Mouse (Mus musculus) lung, embryonic 15.5 days (tissue): Measurements from ENCODE around the gene Taar7f. TPM values are rescaled to one million over a fixed set of nuclear protein-coding genes. Genes with fewer than 3 reads are reported as not detected.
"Not testable (repeated sequence)": the region's sequence is repeated elsewhere in the genome, so short reads cannot be mapped to it uniquely, and the experiment has no call there.

Experiments
- ATAC-seq: fragments of 200-750 bp; cut with Nextera tagmentation; 2 replicates; pipeline ENCODE4 v1.8.0; 2017; ENCODE audit warnings: moderate number of reproducible peaks, borderline replicate concordance; ENCODE audit not compliant: low FRiP score, low TSS enrichment; ENCODE audit errors: extremely low read depth
- H3K27ac ChIP-seq: fragments of 300-500 bp; sonication (generic); 2 replicates; pipeline ENCODE4 v1.5.1; 2015; ENCODE audit warnings: moderate library complexity, mild to moderate bottlenecking, inconsistent platforms
- H3K27me3 ChIP-seq: fragments of 300-500 bp; sonication (generic); 2 replicates; pipeline ENCODE4 v1.6.1; 2015; ENCODE audit warnings: inconsistent platforms
- H3K36me3 ChIP-seq: fragments of 300-500 bp; sonication (generic); 2 replicates; pipeline ENCODE4 v1.6.1; 2015; ENCODE audit warnings: inconsistent platforms
- H3K4me1 ChIP-seq: fragments of 300-500 bp; sonication (generic); 2 replicates; pipeline ENCODE4 v1.6.1; 2015; ENCODE audit warnings: inconsistent platforms
- H3K4me2 ChIP-seq: fragments of 300-500 bp; sonication (generic); 2 replicates; pipeline ENCODE4 v1.6.1; 2015; ENCODE audit warnings: inconsistent platforms, mild to moderate bottlenecking, moderate library complexity
- H3K4me3 ChIP-seq: fragments of 300-500 bp; sonication (generic); 2 replicates; pipeline ENCODE4 v1.5.1; 2015; ENCODE audit warnings: mild to moderate bottlenecking, inconsistent platforms
- H3K9ac ChIP-seq: fragments of 300-500 bp; sonication (generic); 2 replicates; pipeline ENCODE4 v1.6.1; 2015; ENCODE audit warnings: inconsistent platforms
- H3K9me3 ChIP-seq: fragments of 300-500 bp; sonication (generic); 2 replicates; pipeline ENCODE4 v1.6.1; 2016; ENCODE audit warnings: inconsistent platforms
- WGBS: fragments of 180-500 bp; shearing (Covaris S2); methylation state at CpG from one replicate; pipeline ENCODE4 v1.1.7; 2015; 5-methylcytosine and 5-hydroxymethylcytosine counted together
- polyA plus RNA-seq: library from polyadenylated mRNA; unstranded; fragments of >200 nt; fragmentation: Nextera tagmentation; extraction: Ambion mirVana; gene quantifications from 2 replicates; pipeline ENCODE4 v1.2.1, GENCODE M21; 2015

Taar7f gene
- not detected in 2 replicates for polyA plus RNA-seq

DNA sequence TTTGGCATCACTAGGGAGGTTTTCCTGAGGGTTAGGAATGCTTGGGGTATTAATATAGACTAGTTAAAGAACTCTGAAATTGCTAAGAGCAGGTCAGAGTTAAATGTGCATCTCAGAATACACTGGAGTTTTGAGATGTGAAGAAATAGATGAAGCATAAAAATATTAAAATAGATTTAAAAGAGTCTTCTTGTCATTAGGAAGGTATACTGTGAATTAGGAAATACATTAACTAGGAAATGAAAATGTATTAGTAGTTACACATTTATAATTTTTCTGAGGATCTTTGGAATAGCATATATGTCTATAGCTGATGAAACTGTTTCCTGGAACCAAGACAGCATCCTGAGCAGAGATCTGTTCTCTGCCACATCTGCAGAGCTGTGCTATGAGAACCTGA, at the start of gene Taar7f:
Gene Taar7f (plus strand): TSS at position 301 of the 400 bp plus-strand sequence.
- Histone ChIP-seq H3K9me3 (no peaks in the 10 kb centered on the region), H3K4me3 (no peak within 1 kb of the TSS), H3K4me2 (no peak within 1 kb of the TSS), H3K4me1 (no peaks in the 10 kb centered on the region), H3K9ac (no peak within 1 kb of the TSS), H3K27me3 (no peaks in the 10 kb centered on the region), H3K27ac (no peak within 1 kb of the TSS), H3K36me3 (no peaks in the 10 kb centered on the region)
- ATAC-seq: no peak

DNA sequence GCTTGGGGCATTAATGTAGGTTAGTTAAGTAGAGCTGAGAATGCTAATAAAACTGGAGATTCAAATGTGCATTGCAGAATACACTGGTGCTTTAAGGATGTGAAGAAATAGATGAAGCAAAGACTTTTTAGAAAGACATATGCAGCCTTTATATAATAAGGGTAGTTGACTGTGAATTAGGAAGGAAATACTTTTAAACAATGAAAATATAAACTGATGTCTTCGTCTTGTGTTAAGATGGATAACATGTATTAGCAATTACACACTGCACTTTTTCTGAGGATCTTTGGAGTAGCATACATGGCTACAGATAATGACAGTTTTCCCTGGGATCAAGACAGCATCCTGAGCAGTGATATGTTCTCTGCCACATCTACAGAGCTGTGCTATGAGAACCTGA, 49.7 kb upstream of the Taar7f start, which contains the start of gene Taar7b:
Gene Taar7b (plus strand): TSS at position 301 of the 400 bp plus-strand sequence.
- Histone ChIP-seq H3K4me2 (no peak within 1 kb of the TSS), H3K36me3 (no peaks in the 10 kb centered on the region), H3K4me1 (no peaks in the 10 kb centered on the region), H3K4me3 (no peak within 1 kb of the TSS), H3K27ac (no peak within 1 kb of the TSS), H3K9ac (no peak within 1 kb of the TSS), H3K27me3 (no peaks in the 10 kb centered on the region), H3K9me3 (no peaks in the 10 kb centered on the region)
- 73% methylated on average over 1 of the region's 1 CpGs for WGBS
- no peak for ATAC-seq

DNA sequence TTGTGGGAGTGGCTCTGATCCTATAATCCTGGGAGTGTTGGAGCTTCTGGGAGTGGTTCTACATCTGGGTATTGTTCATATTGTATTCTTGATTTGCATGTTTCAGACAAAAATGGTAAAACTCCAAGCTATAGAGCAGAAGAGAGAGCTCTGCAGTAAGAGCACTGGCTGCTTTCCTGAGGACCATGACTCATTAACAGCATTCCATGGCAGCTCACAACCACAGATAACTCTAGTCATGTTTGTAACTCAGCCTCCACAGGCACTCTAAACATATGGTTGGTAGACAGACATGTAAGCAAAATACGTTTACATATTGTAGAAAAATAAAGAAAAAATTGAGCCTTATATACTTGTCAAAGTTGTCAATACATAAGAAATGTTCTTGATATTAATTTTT, 42.9 kb upstream of the Taar7f start:
- Histone ChIP-seq H3K27me3 (no peaks in the 10 kb centered on the region), H3K36me3 (no peaks in the 10 kb centered on the region), H3K9me3 (no peaks in the 10 kb centered on the region), H3K4me1 (no peaks in the 10 kb centered on the region), H3K4me2 (no peak overlapping the region), H3K9ac (no peak overlapping the region), H3K27ac (no peak overlapping the region), H3K4me3 (no peak overlapping the region)
- no peak for ATAC-seq
- WGBS: 52% methylated on average over 1 of the region's 1 CpGs

DNA sequence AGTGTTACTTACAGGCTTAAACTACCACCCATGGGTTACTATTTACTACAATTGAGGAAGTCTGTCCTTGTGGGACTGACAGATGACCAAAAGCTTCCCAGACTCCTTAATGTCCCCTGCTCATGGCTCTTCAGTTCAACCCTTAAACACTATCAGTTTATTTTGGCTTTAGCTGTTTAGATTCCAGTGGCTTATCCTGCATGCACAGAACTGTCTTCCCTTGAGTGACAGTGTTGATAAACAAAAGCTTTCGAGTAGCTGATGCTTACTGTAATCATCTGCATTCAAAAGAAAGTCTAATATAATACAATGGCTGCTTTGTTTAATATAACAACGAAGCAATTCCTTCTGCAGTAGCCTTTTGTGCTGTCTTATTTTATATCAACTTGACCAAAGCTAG, 42.3 kb upstream of the Taar7f start:
- Histone ChIP-seq H3K9ac (no peak overlapping the region), H3K4me1 (no peaks in the 10 kb centered on the region), H3K27me3 (no peaks in the 10 kb centered on the region), H3K4me3 (no peak overlapping the region), H3K4me2 (no peak overlapping the region), H3K27ac (no peak overlapping the region), H3K36me3 (no peaks in the 10 kb centered on the region), H3K9me3 (no peaks in the 10 kb centered on the region)
- 29% methylated on average over 2 of the region's 2 CpGs for WGBS
- ATAC-seq: no peak

DNA sequence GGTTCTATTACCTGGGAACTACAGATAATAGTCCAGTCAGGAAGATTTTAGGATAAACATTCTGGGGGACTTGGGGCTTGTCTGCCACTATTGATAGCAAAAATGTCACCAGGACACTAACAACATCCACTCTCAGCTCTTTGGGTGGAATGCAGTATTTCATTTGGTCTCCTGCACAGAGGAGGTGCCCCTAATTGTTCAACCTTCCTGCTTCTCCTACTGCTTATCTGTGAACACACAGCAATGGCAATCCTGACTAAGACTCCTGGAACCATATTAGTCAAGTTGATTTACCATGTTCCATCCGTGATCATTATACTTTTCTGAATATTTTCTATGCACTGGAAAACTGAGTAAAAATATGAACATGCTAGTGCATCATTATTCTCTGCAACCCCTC, 41.2 kb upstream of the Taar7f start:
- Histone ChIP-seq H3K36me3 (no peaks in the 10 kb centered on the region), H3K4me2 (no peak overlapping the region), H3K9ac (no peak overlapping the region), H3K4me3 (no peak overlapping the region), H3K9me3 (no peaks in the 10 kb centered on the region), H3K27ac (no peak overlapping the region), H3K27me3 (no peaks in the 10 kb centered on the region), H3K4me1 (no peaks in the 10 kb centered on the region)
- ATAC-seq: no peak
- WGBS: 71% methylated on average over 1 of the region's 1 CpGs

DNA sequence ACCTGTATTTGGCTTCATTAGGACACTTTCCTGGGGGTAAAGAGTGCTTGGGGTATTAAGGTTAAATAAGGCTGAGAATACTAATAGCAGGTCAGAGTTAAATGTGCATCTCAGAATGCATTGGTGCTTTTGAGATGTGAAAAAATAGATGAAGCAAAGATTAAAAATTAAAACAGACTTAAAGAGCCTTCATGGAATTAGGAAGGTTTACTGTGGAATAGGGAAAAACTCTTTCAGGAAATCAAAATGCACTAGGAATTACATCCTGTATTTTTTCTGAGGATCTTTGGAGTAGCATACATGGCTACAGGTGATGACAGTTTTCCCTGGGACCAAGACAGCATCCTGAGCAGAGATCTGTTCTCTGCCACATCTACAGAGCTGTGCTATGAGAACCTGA, 22.4 kb upstream of the Taar7f start, which contains the start of gene Taar7d:
Gene Taar7d (plus strand): TSS at position 301 of the 400 bp plus-strand sequence.
- Histone ChIP-seq H3K27ac (no peak within 1 kb of the TSS), H3K9me3 (no peaks in the 10 kb centered on the region), H3K4me1 (no peaks in the 10 kb centered on the region), H3K9ac (no peak within 1 kb of the TSS), H3K4me2 (no peak within 1 kb of the TSS), H3K36me3 (no peaks in the 10 kb centered on the region), H3K27me3 (no peaks in the 10 kb centered on the region), H3K4me3 (no peak within 1 kb of the TSS)
- ATAC-seq: no peak

DNA sequence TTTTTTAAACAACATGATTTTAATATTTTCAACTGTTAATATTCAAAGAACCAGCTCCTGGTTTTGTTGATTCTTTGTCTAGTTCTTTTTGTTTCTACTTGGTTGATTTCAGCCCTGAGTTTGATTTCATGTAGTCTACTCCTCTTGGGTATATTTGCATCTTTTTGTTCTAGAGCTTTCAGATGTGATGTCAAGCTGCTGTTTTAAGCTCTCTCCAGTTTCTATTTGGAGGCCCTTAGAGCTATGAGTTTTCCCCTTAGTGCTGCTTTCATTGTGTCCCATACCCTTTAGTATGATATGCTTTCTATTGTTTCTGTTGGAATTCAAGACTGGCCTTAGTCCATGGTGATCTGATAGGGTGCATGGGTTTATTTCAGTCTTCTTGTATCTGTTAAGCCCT, 18.0 kb upstream of the Taar7f start:
- no peaks in the 10 kb centered on the region for H3K36me3 ChIP-seq
- ATAC-seq: no peak
- H3K4me3 ChIP-seq: no peak overlapping the region
- H3K4me2 ChIP-seq: no peak overlapping the region
- no peaks in the 10 kb centered on the region for H3K27me3 ChIP-seq
- no peaks in the 10 kb centered on the region for H3K4me1 ChIP-seq
- H3K27ac ChIP-seq: no peak overlapping the region
- no peaks in the 10 kb centered on the region for H3K9me3 ChIP-seq
- no peak overlapping the region for H3K9ac ChIP-seq

DNA sequence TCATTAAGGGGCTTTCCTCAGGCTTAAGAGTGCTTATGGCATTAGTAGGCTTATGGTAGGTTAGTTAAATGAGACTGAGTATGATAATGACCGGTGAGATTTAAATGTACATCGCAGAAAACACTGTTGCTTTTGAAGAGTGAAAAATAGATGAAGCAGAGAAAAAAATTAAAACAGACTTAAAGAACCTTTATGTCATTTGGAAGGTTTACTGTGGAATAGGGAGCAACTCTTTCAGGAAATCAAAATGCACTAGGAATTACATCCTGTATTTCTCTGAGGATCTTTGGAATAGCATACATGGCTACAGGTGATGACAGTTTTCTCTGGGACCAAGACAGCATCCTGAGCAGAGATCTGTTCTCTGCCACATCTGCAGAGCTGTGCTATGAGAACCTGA, 12.0 kb upstream of the Taar7f start, which contains the start of gene Taar7e:
Gene Taar7e (plus strand): TSS at position 301 of the 400 bp plus-strand sequence.
- no peak within 1 kb of the TSS for H3K27ac ChIP-seq
- H3K36me3 ChIP-seq: no peaks in the 10 kb centered on the region
- H3K4me1 ChIP-seq: no peaks in the 10 kb centered on the region
- no peaks in the 10 kb centered on the region for H3K9me3 ChIP-seq
- no peak within 1 kb of the TSS for H3K4me3 ChIP-seq
- H3K9ac ChIP-seq: no peak within 1 kb of the TSS
- 80% methylated on average over 2 of the region's 2 CpGs for WGBS
- H3K4me2 ChIP-seq: no peak within 1 kb of the TSS
- H3K27me3 ChIP-seq: no peaks in the 10 kb centered on the region
- ATAC-seq: no peak

DNA sequence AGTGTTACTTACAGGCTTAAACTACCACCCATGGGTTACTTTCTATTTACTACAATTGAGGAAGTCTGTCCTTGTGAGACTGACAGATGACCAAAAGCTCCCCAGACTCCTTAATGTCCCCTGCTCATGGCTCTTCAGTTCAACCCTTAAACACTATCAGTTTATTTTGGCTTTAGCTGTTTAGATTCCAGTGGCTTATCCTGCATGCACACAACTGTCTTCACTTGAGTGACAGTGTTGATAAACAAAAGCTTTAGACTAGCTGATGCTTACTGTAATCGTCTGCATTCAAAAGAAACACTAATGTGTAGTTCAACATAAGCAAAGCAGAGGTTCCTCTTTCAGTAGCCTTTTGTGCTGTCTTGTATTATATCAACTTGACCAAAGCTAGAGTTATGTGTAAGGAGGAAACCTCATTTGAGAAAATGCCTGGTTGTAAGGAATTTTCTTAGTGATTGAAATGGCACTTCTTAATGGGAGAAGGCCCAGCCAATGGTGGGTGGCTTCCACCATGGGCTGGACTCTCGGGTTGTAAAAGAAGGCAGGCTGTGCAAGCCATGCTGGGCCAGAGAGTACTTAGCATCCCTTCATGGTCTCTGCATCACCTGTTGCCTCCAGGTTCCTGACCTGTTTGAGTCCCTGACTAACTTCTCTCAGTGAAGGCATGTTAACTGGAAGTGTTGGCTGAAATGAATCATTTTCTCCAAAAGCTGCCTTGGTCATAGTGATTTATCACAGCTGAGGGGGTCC, 9.0 kb upstream of the Taar7f start:
- WGBS: 41% methylated on average over 2 of the region's 2 CpGs
- Histone ChIP-seq H3K4me3 (no peak overlapping the region), H3K9me3 (no peaks in the 10 kb centered on the region), H3K9ac (no peak overlapping the region), H3K4me2 (no peak overlapping the region), H3K4me1 (no peaks in the 10 kb centered on the region), H3K36me3 (no peaks in the 10 kb centered on the region), H3K27me3 (no peaks in the 10 kb centered on the region), H3K27ac (no peak overlapping the region)
- no peak for ATAC-seq

DNA sequence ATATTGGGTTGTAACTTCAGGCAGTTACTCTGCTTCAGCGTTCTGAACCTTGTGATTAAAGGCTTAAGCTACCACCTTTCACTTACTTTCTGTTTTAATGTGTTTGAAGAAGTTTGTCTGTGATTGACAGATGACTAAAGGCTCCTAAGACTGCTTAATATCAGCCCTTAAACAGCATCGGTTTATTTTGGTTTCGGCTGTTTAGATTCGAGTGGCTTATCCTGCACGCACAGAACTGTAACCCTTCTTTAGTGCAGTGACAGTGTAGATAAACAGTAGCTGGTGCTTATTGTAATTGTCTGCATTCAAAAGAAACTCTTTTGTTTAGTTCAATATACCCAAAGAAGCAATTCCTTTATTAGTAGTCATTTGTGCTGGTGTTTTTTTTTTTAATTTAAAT, 2.7 kb downstream of the Taar7f start:
- no peaks in the 10 kb centered on the region for H3K27me3 ChIP-seq
- no peak for ATAC-seq
- no peaks in the 10 kb centered on the region for H3K9me3 ChIP-seq
- H3K4me3 ChIP-seq: no peak overlapping the region
- 42% methylated on average over 5 of the region's 5 CpGs for WGBS
- no peak overlapping the region for H3K27ac ChIP-seq
- no peak overlapping the region for H3K9ac ChIP-seq
- H3K4me1 ChIP-seq: no peaks in the 10 kb centered on the region
- no peaks in the 10 kb centered on the region for H3K36me3 ChIP-seq
- H3K4me2 ChIP-seq: no peak overlapping the region

DNA sequence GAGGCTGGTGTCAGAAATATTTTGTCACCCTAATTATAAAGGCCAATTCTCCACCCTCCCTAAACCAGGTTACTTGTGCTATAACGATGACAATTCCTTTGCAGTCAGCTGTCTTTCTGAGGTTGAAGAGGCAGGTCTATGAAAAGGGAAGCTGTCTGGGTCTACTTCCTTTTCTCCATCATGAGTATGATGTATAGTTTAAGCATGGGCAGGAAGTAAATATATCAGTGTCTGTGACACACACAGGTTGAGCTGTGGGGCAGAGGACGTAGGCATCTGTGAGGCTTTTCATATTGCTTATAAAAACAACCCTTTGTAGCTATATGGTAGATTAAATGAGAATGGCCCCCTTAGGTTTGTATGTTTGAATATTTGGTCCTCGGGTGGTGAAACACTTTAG, 9.7 kb downstream of the Taar7f start:
- WGBS: 71% methylated on average over 3 of the region's 3 CpGs
- H3K9ac ChIP-seq: no peak overlapping the region
- no peak for ATAC-seq
- no peak overlapping the region for H3K27ac ChIP-seq
- no peak overlapping the region for H3K4me2 ChIP-seq
- H3K4me1 ChIP-seq: no peaks in the 10 kb centered on the region
- no peaks in the 10 kb centered on the region for H3K27me3 ChIP-seq
- H3K4me3 ChIP-seq: no peak overlapping the region
- H3K9me3 ChIP-seq: no peaks in the 10 kb centered on the region
- no peaks in the 10 kb centered on the region for H3K36me3 ChIP-seq

DNA sequence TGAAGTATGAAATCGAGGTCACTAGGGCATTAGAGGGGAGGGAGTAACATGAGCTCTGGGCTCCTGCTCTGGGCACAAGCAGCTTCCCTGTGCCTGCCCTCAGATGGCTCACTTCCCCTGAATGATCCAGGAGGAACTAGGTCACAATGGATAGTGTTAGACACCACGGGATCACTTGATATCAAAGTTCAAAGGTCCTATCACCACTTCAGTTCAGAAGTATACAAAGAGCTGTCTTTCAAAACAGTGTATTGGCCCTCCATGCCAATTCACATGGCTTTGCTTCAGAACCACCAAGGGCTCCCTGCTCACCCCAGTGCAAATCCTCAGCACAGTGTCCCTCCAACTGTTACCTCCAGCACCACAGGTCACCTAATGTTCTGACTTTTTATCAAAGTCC, 25.4 kb downstream of the Taar7f start:
- not testable (repeated sequence) for H3K36me3 ChIP-seq, H3K9ac ChIP-seq, H3K4me3 ChIP-seq, H3K4me1 ChIP-seq, H3K4me2 ChIP-seq, H3K27ac ChIP-seq, ATAC-seq, H3K9me3 ChIP-seq, H3K27me3 ChIP-seq
- WGBS: 21% methylated on average over 2 of the region's 2 CpGs

DNA sequence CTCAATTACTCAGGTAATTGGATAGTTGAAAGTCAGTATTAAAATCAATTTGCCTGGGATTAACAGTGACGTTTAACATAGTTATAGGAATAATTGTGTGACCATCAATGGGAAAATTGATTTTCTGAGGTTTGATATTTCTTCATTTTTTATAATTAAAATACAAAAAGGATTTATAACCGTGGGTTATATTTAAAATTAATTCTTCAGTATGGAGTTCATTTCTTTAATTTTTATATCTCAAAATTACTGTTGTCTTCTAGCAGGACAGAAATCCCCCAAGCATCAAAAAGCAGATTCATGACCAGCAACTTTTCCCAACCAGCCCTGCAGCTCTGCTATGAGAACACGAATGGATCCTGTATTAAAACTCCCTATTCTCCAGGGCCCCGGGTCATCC, 26.9 kb downstream of the Taar7f start, which contains the start of gene Taar8a:
Gene Taar8a (plus strand): TSS at position 301 of the 400 bp plus-strand sequence.
- not testable (repeated sequence) for H3K4me1 ChIP-seq, H3K9ac ChIP-seq, H3K27ac ChIP-seq, H3K27me3 ChIP-seq, ATAC-seq, H3K9me3 ChIP-seq, H3K36me3 ChIP-seq, H3K4me2 ChIP-seq, H3K4me3 ChIP-seq
- WGBS: 90% methylated on average over 2 of the region's 4 CpGs
